Mouse (Mus musculus) kidney, embryonic 15.5 days (tissue): ENCODE measurements around the gene Nck1. TPM values are rescaled to one million over a fixed set of nuclear protein-coding genes. Genes with fewer than 3 reads are reported as not detected.

Source experiments
- ATAC-seq: fragments of 200-750 bp; cut with Nextera tagmentation; replicated peaks from 2 replicates; pipeline ENCODE4 v1.8.0; 2017; ENCODE audit warnings: moderate TSS enrichment; ENCODE audit not compliant: low FRiP score
- H3K27ac ChIP-seq: fragments of 300-500 bp; sonication (generic); 2 replicates; pipeline ENCODE4 v1.5.1; 2015; ENCODE audit warnings: mild to moderate bottlenecking, inconsistent platforms
- H3K27me3 ChIP-seq: fragments of 300-500 bp; sonication (generic); 2 replicates; pipeline ENCODE4 v1.6.1; 2015; ENCODE audit warnings: inconsistent platforms
- H3K36me3 ChIP-seq: fragments of 300-500 bp; sonication (generic); 2 replicates; pipeline ENCODE4 v1.6.1; 2015; ENCODE audit warnings: inconsistent platforms
- H3K4me1 ChIP-seq: fragments of 300-500 bp; sonication (generic); 2 replicates; pipeline ENCODE4 v1.6.1; 2015; ENCODE audit warnings: inconsistent platforms
- H3K4me2 ChIP-seq: fragments of 300-500 bp; sonication (generic); 2 replicates; pipeline ENCODE4 v1.6.1; 2015; ENCODE audit warnings: moderate library complexity, mild to moderate bottlenecking, inconsistent platforms
- H3K4me3 ChIP-seq: fragments of 300-500 bp; sonication (generic); replicated peaks from 2 replicates; pipeline ENCODE4 v1.5.1; 2015; ENCODE audit warnings: mild to moderate bottlenecking, inconsistent platforms
- H3K9ac ChIP-seq: fragments of 300-500 bp; sonication (generic); 2 replicates; pipeline ENCODE4 v1.6.1; 2015; ENCODE audit warnings: mild to moderate bottlenecking, inconsistent platforms
- H3K9me3 ChIP-seq: fragments of 300-500 bp; sonication (generic); replicated peaks from 2 replicates; pipeline ENCODE4 v1.6.1; 2016; ENCODE audit warnings: inconsistent platforms
- WGBS: fragments of 180-500 bp; shearing (Covaris S2); methylation state at CpG from one replicate; pipeline ENCODE4 v1.1.7; 2015; ENCODE audit warnings: mixed read lengths; 5-methylcytosine and 5-hydroxymethylcytosine counted together
- polyA plus RNA-seq: library from polyadenylated mRNA; unstranded; fragments of >200 nt; fragmentation: Nextera tagmentation; extraction: Ambion mirVana; gene quantifications from 2 replicates; pipeline ENCODE4 v1.2.1, GENCODE M21; 2015

The Nck1 gene
- polyA plus RNA-seq, 1 experiment from 2014 or later, result 71.5 TPM

DNA sequence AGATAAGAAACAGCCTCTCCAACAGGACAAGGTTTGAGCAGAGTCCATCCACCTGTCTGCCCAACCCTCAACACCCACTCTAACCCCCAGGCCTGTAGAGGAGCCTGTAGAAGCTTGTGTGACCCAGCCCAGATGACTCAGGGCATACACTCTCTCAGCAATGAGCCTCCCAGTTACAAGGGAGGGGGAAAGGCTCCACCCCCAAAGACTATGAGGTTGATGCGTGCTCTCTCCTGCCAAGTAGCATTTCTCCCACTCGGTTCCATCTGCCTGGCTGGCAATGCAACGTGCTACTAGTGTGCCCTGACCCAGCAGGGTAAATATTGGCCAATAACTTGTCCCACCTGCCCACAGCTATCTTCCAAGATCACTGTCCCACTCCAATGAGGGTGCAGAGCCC is 79.2 kb downstream of the Nck1 start:
- no peak overlapping the region for H3K27ac ChIP-seq
- H3K9me3 ChIP-seq, result no peaks in the 10 kb centered on the region
- H3K4me1 ChIP-seq, result 0 out of 2 replicates have a peak, but pooled peaks cover 6% of the 10 kb centered on the region
- WGBS, result 88% methylated on average over 3 of the region's 3 CpGs
- H3K4me3 ChIP-seq, result no peak overlapping the region
- no peaks in the 10 kb centered on the region for H3K27me3 ChIP-seq
- H3K9ac ChIP-seq, result no peak overlapping the region
- ATAC-seq, result no peak
- no peak overlapping the region for H3K4me2 ChIP-seq
- no peaks in the 10 kb centered on the region for H3K36me3 ChIP-seq

DNA sequence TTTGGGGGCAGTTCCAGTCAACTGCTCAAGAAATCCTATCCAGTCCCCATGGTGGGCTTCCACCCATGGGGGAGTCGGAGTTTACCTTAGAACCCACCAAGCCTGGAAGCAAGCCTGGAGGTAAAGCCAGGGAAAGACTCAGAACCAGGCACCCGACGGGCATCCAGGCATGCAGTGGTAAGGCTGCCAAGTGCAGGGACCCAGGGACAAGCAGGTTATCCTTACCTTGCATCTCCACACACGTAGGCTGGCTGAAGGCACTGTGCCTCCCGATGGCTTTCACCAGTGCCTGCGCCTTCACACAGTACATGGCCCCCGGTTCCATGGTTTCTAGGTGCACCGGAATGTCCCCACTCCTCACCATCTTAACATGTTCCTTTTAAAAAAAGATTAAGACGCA is 79.9 kb downstream of the Nck1 start:
- Histone ChIP-seq H3K4me3 (no peak overlapping the region), H3K27ac (no peak overlapping the region), H3K36me3 (no peaks in the 10 kb centered on the region), H3K27me3 (no peaks in the 10 kb centered on the region), H3K9me3 (no peaks in the 10 kb centered on the region), H3K9ac (no peak overlapping the region), H3K4me2 (no peak overlapping the region), H3K4me1 (0 out of 2 replicates have a peak, but pooled peaks cover 3% of the 10 kb centered on the region)
- no peak for ATAC-seq
- WGBS, result 89% methylated on average over 9 of the region's 9 CpGs

DNA sequence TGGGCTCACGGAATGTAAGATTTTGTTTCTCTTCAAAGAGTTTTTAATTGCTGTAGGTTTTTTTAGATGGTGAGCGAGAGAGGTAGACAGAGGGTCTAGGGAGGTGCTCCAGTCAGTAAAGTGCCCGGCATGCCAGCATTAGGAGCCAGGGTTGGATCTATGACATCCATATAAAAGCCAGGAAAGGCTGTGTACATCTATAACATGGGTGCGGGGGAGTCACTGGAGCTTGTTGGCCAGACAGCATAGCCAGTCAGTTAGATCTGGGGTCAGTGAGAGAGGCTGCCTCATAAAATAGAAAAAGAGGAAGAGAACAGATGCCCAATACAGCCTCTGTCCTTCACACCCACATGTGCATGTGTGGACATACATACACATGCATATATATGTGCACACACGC is 80.6 kb downstream of the Nck1 start:
- no peaks in the 10 kb centered on the region for H3K9me3 ChIP-seq

DNA sequence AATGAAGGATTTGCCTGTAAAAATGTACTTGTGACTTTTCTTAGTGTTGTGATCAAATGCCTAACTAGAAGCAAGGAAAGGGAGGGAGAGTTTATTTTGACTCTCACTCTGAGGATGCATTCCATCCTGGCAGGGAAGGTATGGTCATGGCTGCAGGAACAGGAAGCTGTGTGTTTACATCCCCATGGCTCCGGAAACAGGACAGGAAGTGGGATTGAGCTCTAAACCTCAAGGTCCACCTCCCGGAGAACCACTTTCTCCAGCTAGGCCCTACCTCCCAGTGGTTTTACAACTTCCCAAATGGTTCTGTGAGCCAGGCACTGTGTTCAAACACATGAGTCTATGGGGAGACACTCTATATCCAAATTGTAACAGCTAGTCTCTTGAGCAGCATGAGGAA is 82.2 kb downstream of the Nck1 start:
- Histone ChIP-seq H3K4me3 (no peak overlapping the region), H3K27me3 (no peaks in the 10 kb centered on the region), H3K36me3 (no peaks in the 10 kb centered on the region), H3K9ac (no peak overlapping the region), H3K27ac (no peak overlapping the region), H3K9me3 (no peaks in the 10 kb centered on the region), H3K4me1 (no peaks in the 10 kb centered on the region), H3K4me2 (no peak overlapping the region)
- no peak for ATAC-seq
- WGBS, result 66% methylated on average over 2 of the region's 2 CpGs

More for the DNA sequence above, 80.6 kb downstream of the Nck1 start:
- no peak overlapping the region for H3K9ac ChIP-seq
- no peak overlapping the region for H3K4me3 ChIP-seq
- no peaks in the 10 kb centered on the region for H3K4me1 ChIP-seq
- 87% methylated on average over 5 of the region's 5 CpGs for WGBS
- H3K27me3 ChIP-seq, result no peaks in the 10 kb centered on the region
- no peak overlapping the region for H3K4me2 ChIP-seq
- ATAC-seq, result no peak
- H3K27ac ChIP-seq, result no peak overlapping the region
- H3K36me3 ChIP-seq, result no peaks in the 10 kb centered on the region

DNA sequence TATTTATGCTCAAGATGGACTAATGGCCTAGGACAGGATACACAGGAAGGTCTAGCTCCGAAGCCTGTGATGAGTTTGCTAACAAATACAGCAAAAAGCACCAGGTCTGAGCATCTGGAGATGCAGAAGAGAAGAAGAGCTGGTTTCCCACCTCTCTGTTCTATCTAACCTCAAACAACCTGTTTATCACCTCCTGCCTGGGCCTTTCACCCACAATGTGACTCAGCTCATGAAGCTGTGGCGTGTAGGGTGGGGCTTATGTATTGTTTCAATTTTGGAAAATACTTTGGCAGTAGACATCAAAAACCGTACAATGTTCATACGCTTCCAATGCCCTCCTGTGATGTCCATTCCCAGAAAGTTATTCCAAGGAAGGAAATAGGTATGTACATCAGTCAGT is 83.8 kb downstream of the Nck1 start:
- Histone ChIP-seq H3K9me3 (no peaks in the 10 kb centered on the region), H3K4me3 (no peak overlapping the region), H3K9ac (no peak overlapping the region), H3K36me3 (no peaks in the 10 kb centered on the region), H3K27ac (no peak overlapping the region), H3K4me1 (no peaks in the 10 kb centered on the region), H3K4me2 (no peak overlapping the region), H3K27me3 (no peaks in the 10 kb centered on the region)
- 89% methylated on average over 4 of the region's 4 CpGs for WGBS
- no peak for ATAC-seq

DNA sequence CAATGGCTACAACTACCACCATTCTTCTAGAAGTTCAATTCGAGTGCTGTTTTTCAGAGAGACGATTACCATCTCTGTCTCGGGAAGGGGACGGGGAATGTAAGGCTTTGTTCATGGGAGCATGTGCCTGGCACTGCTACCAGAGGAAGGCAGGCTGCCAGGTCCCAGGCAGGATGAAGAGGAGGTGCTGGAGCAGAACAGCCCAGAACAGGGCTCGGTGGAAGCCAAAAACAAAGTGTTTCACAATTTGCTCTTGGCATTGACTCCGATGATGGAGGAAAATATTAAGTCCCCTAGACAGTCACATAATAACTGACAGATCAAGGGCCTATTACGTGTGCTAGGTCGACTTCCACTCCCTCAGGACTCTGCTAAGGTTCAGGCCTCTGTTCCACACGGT is 84.3 kb downstream of the Nck1 start:
- 83% methylated on average over 9 of the region's 9 CpGs for WGBS
- Histone ChIP-seq H3K9me3 (no peaks in the 10 kb centered on the region), H3K9ac (no peak overlapping the region), H3K4me1 (no peaks in the 10 kb centered on the region), H3K27me3 (no peaks in the 10 kb centered on the region), H3K4me2 (no peak overlapping the region), H3K36me3 (no peaks in the 10 kb centered on the region), H3K27ac (no peak overlapping the region), H3K4me3 (no peak overlapping the region)
- ATAC-seq, result no peak

DNA sequence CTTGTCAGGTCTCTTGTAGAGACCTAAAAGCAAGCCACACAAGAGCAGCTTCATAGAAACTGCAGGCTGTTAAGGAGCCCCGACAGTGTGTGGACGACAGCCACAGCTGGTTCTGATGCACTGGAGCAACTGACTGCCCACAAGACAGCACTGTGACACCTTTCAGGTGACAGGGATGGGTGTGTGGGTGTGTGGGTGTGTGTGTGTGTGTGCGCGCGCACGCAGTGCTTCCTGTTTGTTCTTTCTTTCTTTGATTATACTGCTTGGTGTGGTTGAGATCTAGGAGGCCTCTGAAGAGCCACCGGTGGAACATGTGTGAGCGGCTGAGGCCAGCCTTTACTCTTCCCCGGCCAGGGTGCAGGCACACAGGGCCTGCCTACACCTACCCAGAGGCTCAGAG is 85.7 kb downstream of the Nck1 start:
- no peak for ATAC-seq
- Histone ChIP-seq H3K36me3 (no peaks in the 10 kb centered on the region), H3K4me2 (no peak overlapping the region), H3K4me1 (no peaks in the 10 kb centered on the region), H3K27ac (no peak overlapping the region), H3K27me3 (no peaks in the 10 kb centered on the region), H3K9me3 (no peaks in the 10 kb centered on the region), H3K9ac (no peak overlapping the region), H3K4me3 (no peak overlapping the region)
- WGBS, result 93% methylated on average over 9 of the region's 9 CpGs

DNA sequence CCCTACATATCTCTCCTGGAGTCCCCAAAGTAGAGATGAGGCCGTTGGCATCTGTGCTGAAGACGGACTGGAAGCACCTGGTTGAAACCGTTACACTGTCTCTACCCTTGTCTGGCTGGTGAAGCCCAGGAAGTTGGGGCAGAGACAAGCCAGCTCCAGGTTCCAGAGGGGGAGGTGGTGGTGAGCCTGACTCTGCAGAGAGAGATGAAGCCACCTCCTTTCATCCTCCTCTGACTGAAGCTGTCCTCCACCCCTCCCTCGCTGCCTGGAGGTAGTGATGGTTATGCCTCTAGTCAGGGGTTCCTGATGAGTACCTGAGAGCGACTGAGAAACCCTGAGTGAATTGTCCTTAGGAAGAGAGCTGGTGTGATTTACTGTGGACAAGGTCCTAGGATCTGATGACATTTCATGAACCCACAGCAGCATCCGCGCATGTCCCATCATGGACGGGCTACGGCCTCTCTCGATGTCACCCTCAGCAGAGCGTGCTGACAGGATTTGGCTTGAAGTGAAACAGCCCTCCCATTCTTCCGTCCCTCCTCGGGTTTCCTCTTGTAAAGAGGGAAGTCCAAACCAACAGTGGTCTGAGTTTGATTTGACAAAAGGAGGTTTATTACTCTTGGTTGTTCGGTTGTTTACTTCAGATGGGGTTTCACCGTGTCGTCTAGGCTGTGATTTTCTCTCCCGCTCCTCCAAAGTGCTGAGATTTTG is 87.8 kb downstream of the Nck1 start:
- Histone ChIP-seq H3K4me3 (no peak overlapping the region), H3K27me3 (no peaks in the 10 kb centered on the region), H3K4me1 (peaks cover 11% of the 10 kb centered on the region; the same call in 1 of the 2 replicates), H3K4me2 (no peak overlapping the region), H3K36me3 (no peaks in the 10 kb centered on the region), H3K27ac (no peak overlapping the region), H3K9ac (no peak overlapping the region), H3K9me3 (no peaks in the 10 kb centered on the region)
- 56% methylated on average over 17 of the region's 17 CpGs for WGBS
- no peak; the same call in 1 of the 2 replicates for ATAC-seq

DNA sequence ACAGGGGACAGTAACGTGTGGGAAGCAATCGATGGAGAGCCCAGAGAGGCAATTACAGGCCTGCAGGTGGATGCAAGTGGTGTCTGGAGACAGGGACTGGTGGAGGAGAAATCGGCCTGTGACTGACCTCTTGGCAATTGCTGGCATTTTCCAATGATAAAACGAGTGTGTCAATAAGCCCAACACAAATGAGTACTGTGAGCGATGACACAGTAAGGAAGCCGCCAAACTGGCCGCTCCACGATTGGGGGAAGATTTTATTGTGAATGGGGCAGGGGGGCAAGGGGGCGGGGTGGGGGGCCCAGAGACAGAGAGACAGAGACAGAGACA is 91.3 kb downstream of the Nck1 start:
- no peaks in the 10 kb centered on the region for H3K36me3 ChIP-seq
- peak overlapping the region; percentile 78 for H3K4me2 ChIP-seq
- 19% methylated on average over 9 of the region's 9 CpGs for WGBS
- H3K4me3 ChIP-seq, result peak overlapping the region; percentile 47
- peak overlapping the region; percentile 51 for H3K9ac ChIP-seq
- no peak for ATAC-seq
- H3K27me3 ChIP-seq, result no peaks in the 10 kb centered on the region
- peaks cover 23% of the 10 kb centered on the region for H3K4me1 ChIP-seq
- H3K9me3 ChIP-seq, result no peaks in the 10 kb centered on the region
- H3K27ac ChIP-seq, result no peak overlapping the region

DNA sequence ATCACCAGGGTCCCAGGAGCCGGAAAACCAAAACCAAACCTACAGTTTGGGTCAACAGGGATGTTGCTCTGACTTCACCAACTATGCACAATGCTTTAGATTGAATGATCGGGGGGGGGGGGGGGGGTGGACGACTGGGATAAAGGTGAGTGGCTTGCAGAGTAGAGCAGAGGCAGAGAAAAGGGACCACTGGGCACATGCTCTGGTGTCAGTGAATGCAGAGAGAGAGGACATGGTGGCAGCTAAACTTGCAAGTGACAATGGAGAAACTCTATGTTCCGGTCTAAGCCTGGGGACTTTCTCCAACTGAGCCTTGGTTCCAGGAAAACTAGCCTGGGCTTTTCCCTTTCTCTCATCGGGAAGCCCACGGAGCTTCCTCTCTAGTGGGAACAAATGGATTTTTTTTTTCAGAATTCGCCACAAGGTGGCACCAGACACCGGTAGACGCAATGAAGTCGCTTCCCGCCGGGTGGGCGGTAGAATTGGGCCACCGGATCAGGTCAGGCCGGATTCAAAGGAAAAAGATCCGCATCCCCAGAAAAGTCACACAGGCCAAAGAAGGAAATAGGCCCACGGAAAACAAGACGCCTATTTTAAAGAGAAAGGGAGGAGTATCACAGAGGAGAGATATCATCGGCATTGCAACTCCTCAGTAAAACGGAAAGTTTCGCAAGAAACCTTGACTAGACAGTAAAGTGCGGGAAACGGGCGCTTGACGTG is 91.8 kb downstream of the Nck1 start:
- Histone ChIP-seq H3K9ac (peak overlapping the region; percentile 51), H3K4me2 (peak overlapping the region; percentile 78), H3K27me3 (no peaks in the 10 kb centered on the region), H3K4me3 (peak overlapping the region; percentile 47), H3K4me1 (peaks cover 23% of the 10 kb centered on the region), H3K27ac (no peak overlapping the region), H3K36me3 (no peaks in the 10 kb centered on the region), H3K9me3 (no peaks in the 10 kb centered on the region)
- no peak for ATAC-seq
- WGBS, result 8% methylated on average over 24 of the region's 25 CpGs

DNA sequence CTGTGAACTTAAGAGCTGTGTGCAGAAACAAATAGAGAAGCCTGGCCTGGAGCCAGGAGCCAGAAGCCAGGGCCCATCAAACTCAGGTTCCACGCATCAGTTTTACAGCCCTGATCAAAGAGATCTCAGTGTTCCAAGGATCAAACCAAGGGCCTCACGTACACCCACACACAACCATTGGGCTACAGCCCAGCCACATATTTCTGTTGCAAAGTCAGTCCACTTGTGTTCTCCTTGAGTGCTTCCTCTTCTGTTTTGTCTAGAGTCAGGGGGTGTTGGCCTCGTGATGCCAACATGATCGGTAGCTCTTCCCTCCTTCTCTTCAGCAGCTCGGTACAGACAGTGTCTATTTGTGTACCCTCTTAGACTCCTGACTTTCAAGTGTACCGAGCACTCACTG is 93.5 kb downstream of the Nck1 start:
- peak overlapping the region; percentile 18; the same call in 1 of the 2 replicates for H3K4me2 ChIP-seq
- peak; percentile 59 for ATAC-seq
- H3K9ac ChIP-seq, result no peak overlapping the region
- WGBS, result 22% methylated on average over 6 of the region's 6 CpGs
- peaks cover 23% of the 10 kb centered on the region for H3K4me1 ChIP-seq
- 0 out of 2 replicates have a peak overlapping the region, but pooled peaks have one; percentile 50 for H3K27ac ChIP-seq
- no peaks in the 10 kb centered on the region for H3K9me3 ChIP-seq
- no peak overlapping the region for H3K4me3 ChIP-seq
- H3K36me3 ChIP-seq, result no peaks in the 10 kb centered on the region
- peaks cover 11% of the 10 kb centered on the region for H3K27me3 ChIP-seq

DNA sequence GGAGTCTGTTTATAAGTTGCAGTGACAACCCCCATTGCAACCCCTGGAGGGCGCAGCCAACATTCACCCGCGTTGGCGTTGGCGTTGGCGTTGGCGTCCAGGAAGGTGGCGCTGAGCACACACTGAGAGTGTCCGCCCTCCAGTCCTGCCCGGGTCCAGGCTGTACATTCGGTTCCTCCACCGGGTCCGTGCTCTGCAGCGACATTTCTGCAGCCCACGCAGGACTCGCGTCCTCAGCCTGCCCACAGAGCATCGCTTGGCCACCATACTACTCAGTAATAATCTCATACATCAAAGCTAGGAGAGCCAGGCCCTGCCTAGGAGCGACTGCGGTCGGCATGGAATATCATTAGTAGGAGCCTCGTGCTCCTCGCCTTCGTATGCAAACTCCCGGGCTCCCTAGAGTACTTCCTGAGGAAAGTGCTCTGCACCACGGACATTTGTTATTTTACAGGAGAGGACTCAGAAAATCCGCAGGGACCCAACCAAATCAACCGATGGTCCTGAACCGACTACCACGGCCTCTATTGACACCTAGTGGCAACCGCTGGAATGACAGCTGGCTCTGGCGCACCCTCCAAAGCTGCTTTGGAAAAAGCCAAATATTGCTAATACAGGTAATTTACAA is 99.8 kb downstream of the Nck1 start:
- Histone ChIP-seq H3K9ac (peak overlapping the region; percentile 48), H3K27ac (peak overlapping the region; percentile 29), H3K36me3 (no peaks in the 10 kb centered on the region), H3K9me3 (no peaks in the 10 kb centered on the region), H3K27me3 (peaks cover 12% of the 10 kb centered on the region), H3K4me2 (peak overlapping the region; percentile 95), H3K4me1 (peaks cover 8% of the 10 kb centered on the region), H3K4me3 (peak overlapping the region; percentile 57)
- ATAC-seq, result peak; percentile 84
- WGBS, result under 1% methylated on average over 32 of the region's 32 CpGs
